Mouse (Mus musculus) cerebellum, postnatal 14 days (tissue): ENCODE results near the gene Usp46.
"Not testable (repeated sequence)": the region's sequence is repeated elsewhere in the genome, so short reads cannot be mapped to it uniquely, and the experiment has no call there.

Experiments
- DNase-seq, 2 experiments: peaks; one replicate each; pipeline ENCODE4 v3.0.0; 2021; ENCODE audit warnings: mixed read lengths in 2 of 2

Gene Usp46

DNA sequence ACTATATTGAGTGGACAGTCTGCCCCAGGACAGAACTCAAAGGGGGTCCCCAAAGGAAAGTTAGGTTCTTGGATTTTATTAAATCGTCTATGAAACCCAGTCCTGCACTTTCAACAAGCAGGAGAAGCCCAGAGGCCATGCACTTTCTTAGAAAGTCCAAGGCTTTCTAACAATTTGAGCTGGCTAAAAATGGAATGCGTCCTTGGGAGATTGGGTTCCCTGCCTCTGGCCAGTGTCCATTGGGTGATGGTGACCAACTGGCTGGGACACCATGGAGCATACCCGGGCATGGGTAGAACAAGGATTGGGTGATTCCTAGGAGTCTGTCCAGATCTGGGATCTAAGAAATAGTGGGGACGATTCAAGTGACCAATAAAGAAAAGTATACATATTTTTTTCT is 47.7 kb downstream of the Usp46 start:
- DNase-seq: no peak

DNA sequence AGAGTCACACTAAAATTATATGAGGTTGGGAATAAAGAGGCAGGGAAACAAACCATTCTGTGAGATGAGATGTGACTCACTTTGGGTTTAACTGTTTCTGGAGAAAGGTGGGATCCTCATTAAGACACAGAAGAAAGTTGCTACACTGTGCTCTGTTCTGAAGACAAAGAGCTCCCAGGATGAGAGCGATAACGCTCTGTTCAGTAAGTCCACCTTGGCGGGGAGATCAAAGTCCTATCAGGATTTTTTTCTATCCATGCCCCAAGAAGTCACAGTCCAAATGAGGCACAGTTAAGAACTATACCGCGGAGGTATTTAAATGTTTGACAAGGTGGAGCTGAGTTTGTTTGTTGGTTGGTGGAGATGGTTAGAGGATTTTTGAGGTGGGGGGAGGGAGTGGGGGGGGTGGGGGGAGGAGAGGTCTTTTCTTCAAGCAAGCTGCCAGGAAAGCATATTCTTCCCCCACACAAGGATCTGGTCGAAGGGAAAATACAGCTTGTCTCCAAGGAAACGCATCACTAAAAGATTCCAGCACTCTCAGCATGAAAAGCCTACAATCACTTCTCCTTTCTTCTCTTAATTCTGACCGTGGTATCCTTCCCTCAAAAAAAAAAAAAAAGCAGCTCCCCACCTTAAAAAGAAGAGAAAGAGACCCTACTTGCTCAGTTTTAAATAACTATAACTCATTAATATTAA is 49.2 kb downstream of the Usp46 start:
- no peak for DNase-seq

DNA sequence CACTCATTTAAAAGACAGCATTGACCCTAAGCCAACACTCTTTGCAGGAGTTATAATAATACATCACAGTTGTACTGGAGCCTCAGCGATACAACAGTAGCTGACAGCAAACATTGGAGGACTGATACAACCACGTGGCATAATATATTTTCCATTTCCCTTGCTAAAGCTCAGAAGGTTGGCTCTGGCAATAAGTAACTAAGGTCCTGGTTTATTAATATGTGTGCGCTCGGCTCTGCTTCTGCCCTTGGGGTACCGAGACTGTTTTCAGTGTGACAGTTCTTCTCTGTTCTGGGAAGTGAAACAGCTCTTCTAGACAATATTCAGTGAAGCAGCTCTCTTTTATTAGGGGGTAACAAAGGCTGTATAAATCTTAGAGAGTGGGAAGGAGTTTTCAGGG is 50.7 kb downstream of the Usp46 start:
- no peak for DNase-seq

DNA sequence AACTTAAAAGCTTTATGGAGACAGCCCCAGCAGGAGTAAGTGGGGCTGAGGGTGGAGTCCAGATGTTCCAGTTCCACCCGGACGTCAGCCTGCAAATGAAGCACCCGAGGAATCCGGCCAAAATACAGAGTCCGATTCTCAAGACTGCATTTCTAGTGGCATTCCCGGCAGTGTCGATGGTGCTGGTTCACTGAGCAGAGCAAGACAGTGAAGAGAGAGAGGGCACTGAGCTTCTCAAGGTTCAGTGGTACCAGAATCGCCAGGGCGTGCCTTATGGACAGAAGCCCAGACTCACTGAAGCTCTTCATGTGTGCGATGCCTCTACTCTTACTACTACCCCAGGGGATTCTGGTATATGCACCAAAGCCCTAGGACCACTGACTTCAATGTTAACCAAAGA is 56.6 kb downstream of the Usp46 start:
- DNase-seq: no peak

DNA sequence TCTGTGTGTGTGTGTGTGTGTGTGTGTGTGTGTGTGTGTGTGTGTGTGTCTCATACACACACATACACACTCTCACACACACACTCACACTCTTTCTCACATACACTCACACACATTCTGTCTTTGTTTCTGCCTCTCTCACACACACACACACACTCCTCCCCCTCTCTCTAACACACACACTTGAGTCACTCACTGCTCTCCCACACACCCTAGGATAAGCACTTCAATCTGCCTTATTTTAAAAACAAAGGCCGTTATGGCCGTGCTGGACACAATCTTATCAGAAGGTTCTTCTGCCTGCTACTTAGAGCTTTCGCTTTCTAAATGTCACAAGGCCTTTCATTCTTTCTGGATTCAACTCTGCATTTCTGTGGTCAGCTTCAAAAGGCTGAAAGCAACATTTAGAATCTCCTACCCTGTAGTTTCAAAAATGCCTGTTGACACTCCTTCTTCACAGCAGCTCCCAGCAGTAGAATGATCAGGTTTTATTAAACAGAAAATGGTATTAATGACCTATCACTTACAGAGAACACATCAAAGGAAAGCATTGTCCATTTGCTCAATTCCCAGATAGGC is 60.6 kb downstream of the Usp46 start:
- no peak for DNase-seq

DNA sequence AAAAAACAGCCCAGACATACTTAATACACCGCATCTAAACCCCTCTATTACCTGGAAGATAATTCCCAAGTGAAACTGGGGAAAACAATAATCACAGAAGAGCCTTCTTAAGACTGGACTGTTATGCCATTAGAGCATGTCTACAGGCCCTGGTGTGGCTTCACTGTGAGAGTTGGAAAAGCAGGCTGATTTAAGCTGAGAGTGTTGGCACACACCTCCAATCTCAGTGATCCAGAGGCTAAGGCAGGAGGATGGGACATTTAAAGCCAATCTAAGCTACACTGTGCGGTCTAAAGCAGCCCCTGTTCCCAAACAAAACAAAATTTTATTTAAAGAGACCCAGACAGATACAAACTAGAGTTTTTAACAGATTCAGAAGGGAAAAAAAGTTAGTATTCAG is 62.3 kb downstream of the Usp46 start:
- peak in 1 of 2 experiments; percentile 44 for DNase-seq

DNA sequence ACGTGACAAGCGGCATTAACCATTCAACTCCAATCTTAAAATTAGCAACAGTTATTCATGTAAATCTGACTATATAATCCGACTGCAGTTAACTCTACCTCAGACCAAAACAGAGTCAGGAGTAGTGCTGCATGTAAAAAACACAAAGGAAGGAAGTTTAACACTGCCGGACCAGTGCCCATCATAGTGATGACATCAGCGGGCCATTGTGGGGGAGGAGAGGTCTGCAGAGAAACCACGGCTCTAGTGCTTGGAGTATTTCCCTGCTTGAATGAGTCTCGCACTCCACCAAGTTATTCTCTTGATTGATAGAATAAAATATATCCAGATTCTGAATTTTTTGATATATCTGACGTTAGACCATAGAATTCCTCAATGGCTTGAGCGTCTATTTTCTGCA is 66.5 kb downstream of the Usp46 start:
- DNase-seq: no peak

DNA sequence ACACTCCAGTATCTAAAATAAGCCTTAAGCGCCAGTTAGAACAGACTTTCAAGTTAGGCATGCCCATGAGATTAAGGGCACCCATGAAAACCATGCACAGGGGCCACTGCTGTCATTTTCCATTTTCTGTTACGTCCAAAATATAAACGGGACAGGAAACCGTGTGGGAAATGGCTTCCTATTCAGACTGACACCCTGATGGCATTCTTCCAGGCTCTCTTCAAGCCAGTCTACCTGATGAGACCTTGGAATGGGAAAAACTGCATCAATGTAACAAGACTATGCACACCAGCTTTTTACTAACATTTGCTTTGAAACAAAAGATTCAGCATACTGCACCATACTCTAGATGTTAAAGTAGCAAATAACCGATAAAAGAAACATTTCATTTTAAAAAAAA is 69.3 kb downstream of the Usp46 start:
- DNase-seq: no peak

DNA sequence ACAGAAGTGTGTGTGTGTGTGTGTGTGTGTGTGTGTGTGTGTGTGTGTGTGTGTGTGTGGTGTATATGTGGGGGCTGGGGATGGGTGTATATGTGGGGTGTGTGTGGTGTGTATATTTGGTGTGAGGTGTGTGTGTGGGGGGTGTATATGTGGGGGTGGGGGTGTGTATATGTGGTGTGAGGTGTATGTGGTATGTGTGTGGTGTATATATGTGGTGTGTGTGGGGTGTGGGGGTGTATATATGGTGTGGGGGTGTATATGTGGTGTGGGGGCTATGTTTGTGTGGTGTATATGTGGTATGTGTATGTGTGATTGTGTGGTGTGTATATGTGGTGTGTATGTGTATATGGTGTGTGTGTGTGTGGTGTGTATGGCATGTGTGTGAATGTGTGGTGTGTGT is 73.4 kb downstream of the Usp46 start:
- DNase-seq: no peak

DNA sequence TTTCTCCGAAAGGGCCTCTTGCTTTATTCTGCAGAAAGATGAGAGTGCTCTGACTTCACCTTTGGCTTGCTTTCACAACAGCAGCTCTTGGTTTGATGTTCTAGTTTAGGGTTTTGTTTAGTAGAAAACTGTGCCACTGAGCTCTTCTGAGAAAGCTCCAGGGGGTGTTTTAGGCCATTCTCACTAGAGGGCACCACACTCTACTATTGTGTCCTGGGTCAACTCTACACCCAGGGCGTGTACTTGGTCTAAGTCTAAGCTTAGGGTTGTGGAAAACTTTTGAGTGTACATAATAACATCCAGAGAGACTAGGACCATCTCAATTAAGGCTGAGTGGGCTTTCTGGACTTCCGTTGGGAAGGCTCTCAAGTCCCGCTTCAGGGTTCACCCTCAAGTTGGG is 74.7 kb downstream of the Usp46 start:
- DNase-seq: peak in 1 of 2 experiments; percentile 36

DNA sequence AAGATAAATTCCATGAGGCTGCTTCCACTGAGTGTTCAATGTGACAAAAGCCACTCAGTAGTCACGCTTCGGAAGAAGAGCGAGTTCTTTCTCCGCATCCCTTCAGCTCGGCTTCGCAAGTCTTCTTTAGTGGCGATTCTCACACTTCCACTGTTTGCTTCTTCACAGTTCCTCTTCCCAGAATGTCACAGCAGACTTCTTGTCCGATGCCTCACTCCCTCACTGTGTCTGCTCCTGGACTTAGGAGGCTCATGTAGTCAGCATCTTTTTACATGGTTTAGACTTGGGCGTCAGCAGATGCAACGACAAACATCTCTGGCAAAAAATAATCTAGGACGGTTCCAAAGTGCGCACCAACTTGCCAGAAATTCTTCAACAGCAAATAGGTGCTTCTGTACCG is 75.9 kb downstream of the Usp46 start:
- no peak for DNase-seq

DNA sequence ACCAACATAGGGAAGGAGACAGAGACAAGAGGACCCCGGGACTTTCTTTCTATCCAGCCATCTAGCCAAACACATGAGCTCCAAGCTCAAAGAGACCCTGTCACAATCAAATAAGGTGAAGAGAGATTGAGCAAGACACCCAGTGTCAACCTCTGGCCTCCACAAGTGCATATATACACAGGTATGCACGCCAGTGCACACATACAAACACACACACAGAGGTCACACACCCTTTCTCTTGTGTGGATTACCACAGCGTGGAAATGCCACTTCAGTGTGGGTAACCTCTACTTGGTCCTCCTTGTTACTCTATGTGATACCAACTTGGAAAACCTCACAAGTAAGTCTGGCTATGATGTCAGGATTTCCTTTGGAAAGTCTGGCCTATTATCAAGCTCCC is 78.7 kb downstream of the Usp46 start:
- DNase-seq: no peak

DNA sequence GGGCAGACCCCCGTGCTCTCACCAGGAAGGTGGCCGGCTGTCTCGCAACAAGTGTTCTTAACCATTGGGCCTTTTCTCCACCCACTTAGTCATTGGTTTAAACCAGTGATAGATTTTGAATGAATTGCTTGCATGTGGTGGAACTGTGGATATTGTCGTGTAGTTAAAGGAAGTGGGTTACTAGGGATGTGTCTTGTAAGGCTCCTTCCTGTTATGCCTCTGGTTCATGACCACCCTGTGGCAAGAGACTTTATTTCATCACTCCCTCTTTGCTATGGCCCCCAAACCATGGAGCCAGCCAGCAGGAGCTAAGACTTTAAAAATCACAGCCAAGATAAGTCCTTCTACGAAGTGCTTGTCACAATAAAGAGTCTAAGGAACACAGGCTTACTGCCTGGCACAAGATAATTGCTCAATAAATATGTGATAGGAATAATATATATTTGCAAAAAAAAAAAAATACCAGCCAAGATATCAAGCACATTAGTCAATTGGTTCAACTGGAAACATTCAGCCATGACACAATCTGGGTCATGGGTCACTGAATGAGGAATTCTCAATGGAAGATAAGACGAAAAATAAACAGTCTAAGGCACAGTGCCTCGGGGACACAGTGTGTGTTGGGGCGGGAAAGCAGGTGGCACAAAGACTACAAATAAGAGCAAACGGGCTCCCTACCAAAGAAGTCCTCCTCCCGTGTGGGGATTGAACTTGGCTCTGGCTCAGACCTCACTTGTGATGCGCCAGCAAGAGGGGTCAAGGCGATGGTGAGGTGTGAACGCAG is 80.3 kb downstream of the Usp46 start:
- no peak for DNase-seq

DNA sequence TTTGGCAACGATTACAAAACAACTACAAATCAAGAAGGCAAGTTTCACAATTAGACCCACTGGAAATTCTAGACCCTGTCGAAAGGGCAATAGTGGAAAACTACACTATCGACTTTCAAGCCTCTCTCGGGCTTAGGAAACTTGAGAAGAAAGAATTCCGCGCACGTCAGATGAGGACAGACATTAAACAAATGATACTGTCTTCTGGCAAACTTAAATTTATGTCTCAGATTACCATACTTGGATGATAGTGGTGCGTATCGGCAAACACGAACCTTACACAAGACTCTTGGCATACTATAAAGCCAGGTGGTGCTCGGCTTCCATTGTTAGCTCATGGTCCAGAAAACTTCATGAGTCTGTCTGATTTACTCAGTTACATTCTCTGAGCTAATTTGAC is 90.8 kb downstream of the Usp46 start:
- no peak for DNase-seq

DNA sequence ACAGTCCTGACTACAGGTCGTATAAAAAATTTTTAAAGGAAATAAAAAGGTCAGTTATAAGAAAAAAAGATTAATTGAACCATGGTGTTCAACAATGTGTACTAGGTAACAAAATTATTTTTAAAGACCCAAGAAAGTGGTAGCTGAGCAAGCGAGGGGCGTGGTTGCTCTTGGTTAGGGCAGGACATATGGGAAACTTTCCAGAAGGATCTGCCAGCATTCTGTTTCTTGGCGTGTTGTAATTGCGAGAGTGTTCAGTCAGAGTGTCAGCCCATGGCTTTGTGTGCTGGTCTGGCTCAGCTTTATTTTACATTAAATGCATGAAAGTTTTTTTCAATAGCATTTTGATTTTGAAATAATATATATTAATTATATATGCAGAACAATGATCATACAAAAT is 96.5 kb downstream of the Usp46 start:
- DNase-seq: peak; percentile 23 to 52

DNA sequence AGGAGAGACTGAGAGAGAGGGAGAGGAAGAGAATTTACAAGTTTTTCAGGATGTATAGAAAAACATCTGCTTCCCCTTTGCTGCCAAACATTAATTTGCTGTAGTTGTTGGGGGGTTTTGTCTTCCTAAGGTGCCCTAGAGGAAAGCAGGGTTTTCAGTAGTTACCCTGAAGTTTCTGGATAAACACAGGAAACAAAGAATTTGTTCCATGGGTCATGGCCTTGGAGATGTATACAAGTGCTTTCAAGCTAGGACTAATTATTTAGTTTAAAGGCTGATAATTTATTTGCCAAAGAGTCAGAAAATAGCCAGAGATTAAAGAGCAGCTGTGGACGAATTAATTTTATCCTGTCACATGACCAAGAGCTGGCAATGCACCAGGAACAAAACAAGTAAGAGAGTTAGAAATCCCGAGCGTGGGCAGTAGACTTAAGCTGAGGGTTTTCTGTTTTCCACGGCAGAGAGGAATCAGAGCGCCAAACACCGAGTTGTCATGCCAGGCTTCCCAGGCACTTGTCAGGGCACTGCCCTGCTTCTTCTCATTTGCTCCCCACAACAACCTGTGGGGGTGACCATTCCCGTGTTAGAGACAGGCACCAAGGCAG is 98.1 kb downstream of the Usp46 start:
- no peak for DNase-seq

DNA sequence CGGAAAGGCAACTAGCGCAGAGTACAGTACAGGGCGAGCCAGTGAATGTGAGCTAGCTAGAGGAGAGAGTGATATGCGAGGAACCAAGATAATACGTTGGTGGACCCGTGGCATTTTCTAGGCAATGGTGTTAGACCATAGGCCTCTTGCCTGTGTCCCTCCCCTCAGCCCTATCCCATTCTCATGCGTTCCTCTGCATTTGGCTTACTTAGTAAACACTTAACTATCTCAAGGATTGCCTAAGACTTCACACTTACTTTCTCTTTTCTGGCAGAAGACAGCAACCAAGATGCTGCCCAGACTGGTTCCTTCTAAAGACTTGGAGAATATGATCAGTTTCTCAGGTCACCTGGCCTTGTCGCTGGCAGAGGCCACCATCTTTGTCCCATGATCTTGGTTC is 98.9 kb downstream of the Usp46 start:
- no peak for DNase-seq

DNA sequence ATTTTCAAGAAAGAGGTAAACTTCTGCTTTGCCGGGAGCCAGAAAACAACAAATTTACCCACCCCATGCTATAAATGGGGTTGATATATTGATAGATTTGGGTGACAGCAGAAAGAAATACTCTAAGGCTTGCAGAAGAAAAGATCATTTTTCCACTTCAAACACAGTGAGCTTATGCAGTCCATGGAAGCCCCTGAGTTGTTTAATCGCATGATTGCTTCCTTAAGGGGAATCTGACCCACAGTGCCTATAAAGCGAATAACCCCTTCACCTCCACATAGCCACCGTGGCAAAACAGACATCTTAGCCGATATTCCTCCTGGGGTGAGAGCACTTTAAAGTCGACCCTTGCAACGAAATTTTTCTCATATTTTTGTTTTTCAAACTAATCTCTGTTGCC is 108.5 kb downstream of the Usp46 start:
- no peak for DNase-seq

DNA sequence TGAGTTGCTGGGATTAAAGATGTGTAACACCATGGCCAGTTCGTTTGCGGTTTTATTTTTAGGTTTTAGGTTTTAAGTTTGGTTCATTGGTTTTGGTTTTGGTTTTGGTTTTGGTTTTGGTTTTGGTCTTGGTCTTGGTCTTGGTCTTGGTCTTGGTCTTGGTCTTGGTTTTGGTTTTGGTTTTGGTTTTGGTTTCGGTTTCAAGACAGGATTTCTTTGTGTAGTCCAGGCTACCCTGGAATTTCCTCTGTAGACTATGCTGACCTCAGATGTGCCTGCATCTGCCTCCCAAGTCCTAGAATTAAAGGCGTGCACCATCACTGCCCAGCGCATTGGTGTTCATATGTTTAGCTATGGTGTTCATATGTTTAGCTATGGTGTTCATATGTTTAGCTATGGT is 109.6 kb downstream of the Usp46 start:
- not testable (repeated sequence) for DNase-seq

DNA sequence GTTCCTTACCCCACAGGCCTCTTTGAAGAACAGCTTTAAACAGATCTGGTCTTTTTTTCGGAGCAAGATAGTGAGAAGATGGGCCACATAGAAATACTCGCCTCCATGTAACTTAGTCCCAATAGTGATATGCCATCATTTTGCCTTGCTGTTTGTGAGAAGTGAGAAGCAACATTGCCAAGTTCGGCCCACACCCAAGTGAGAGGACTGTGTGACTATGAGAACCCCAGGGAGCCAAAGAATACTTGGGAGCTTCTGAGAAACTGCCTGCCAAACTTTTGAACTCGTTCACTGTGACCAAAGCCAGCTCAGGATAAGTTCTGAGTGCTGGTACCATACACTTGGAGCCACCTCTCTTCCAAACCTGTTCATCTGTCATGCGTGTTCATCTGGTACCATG is 110.1 kb downstream of the Usp46 start:
- DNase-seq: no peak

DNA sequence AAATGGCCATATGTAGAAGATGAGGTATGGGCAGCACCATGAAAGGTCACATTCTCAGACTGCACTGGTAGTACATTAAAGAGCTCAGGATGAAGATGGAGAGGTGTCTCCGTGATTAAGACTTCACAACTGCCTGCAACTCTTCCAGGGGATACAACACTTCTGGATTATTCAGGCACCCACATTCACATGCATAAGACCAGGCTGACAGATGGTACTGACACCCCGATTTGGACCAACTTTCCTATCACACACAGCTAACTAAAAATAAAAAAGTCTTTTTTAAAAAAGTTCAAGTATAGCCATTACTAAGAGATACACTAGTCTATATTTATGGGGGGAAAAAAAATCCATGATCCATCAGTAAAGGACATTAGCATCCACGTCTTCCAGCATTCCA is 112.5 kb downstream of the Usp46 start:
- DNase-seq: no peak

DNA sequence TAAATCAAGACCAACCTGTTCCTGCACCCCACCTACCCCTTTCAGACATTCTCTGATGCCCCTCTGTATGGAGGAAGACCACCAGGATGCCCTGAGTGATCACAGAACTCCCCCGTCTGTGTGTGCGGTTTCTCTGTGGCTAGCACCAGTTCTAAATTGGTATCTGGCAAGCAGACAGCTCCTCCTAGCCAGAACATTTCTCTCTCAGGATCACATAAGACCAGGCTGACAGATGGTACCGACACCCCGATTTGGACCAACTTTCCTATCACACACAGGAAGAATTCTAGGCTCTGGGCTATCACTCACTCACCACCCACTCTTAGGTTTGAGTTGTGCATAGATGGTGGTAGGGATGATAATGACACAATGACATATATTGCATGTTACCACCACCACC is 113.2 kb downstream of the Usp46 start:
- peak; percentile 55 to 76 for DNase-seq

DNA sequence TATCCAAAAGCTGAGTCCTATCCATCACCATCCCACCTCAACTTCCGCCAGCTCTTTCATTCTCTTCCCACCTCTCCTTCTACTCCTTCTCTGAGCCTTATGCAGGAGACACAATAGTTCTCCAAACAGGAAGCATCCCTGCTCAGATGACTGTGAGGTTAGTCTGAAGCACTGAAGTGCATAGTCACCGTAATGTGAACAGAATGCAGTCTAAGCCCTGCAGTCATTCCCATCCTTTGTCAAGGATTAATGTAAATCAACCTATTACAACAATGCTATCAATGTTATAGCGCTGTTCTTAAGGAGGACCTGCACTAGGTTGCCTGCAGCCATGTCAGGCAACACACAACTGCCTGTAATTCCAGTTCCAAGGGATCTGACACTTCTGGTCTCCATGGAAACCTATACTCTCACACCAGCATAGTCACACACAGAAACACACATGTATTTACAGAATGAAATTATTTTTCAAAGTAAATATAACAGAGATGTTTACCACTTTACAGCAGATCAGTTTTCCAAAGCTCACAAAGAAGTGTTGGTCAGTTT is 115.1 kb downstream of the Usp46 start:
- DNase-seq: no peak

DNA sequence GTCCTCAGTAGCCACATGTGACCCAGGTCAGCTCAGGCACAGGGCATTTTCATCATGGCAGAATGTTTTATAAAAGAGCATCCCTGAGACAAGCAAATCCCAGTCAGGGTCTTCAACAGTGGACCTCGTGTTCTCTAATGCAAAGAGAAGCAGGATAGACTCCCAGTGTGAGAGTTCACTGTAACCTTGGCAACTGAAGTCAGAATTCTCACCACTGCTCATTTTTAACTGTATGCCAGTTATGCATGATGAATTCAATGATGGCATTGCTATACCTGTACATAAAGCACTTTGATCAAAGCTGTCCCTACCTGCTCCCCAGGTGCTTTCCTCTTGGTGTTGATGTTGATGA is 116.6 kb downstream of the Usp46 start:
- no peak for DNase-seq
